Mouse (Mus musculus): ENCODE results near the gene Lce6a. TPM values are rescaled to one million over a fixed set of nuclear protein-coding genes. Genes with fewer than 3 reads are reported as not detected.

Gene Lce6a
- polyA plus RNA-seq (2014; fragmentation: Illumina TruSeq; extraction: RNeasy Lipid Tissue Mini Kit (QIAGEN cat#74804); ENCODE audit: insufficient read depth, low read depth, low replicate concordance): not detected

DNA sequence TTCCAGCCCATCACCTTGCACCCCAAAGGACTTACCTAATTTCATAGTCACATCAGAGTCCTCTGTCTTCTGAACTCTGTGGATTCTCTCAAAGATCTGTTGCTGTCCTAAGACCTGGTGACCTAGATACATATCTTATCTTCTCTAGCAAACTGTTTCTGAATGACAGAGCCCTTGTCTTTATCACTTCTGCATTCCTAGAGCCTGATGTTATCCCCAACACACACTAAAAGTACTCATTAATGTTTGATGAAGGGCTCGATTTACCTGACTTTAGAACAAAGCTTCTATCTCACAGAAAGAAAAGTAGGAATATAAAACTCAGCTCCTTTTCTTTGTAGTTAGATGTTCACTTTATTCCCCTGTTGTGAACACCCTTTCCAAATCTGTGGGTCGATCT, at the start of gene Lce6a:
Gene Lce6a, minus strand, starts transcription at position 101 of the 400 bp plus-strand sequence.

DNA sequence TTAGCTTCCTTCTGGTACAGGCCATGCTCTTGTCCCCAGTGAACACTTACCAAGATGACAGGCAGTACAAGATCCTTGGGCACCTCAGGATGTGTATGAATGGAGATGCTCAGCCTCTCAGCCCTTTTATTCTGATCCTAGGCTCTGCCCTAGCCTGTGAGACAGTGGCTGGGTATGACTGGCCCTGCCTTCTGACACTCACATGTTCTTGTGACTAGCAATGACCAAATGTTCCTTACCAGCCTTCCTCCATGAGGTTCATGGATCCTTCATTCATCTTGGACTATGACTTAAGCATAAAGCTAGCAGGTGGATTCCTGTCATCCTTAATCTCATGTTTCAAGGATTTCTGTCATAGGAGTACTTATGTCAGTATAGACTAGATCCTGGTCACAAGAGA, 48.8 kb upstream of the Lce6a start, which contains the start of gene Lce1a2:
Gene Lce1a2, minus strand, starts transcription at position 101 of the 400 bp plus-strand sequence.

DNA sequence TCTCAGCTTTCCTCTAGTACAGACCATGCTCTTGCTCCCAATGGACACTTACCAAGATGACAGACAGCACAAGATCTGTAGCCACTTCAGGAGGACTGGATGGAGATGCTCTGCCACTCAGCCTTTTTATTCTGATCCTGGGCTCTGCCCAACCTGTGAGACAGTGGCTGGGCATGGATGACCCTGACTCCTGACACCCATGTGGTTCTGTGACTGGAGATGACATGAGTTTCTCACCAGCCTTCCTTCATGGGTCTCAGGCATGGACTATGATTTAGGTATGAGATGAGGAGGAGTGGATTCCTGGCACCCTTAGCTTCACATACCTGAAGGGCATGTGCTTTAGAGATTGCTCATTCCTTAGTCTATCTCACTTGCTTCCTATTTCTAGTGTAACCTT, 35.4 kb upstream of the Lce6a start, which contains the start of gene Lce1b:
Gene Lce1b, minus strand, starts transcription at position 101 of the 400 bp plus-strand sequence.

DNA sequence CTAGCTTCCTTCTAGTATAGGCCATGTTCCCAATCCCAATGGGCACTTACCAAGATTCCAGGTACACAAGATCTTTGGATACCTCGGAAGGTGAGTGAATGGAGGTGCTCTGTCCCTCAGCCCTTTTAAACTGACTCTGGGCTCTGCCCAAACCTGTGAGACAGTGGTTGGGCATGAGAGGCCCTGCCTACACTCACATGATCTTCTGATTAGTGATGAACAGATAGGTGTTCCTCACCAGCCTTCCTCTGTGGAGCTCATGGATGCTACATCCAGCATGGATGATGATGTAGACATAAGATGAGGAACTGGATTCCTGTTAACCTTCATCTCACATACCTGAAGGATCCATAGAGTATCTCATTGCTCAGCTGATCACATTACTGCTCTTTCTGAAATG, 26.7 kb upstream of the Lce6a start, which contains the start of gene Lce1a1:
Gene Lce1a1, minus strand, starts transcription at position 101 of the 400 bp plus-strand sequence.

DNA sequence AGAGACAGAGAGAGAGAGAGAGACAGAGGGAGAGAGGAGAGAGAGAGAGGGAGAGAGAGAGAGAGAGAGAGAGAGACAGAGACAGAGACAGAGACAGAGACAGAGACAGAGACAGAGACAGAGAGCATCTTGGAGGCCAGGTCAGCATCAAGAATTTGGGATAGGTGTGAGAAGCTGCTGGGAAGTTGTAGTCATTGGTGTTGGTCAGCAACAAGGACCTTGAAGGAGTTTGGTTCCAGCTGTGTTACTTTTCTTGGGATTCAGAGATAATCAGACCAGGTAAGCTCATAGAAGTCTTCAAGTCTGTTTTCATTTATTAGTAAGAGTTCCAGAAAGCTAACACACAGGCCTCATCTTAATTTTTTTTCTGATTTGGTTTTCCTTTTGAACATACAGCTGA, 14.1 kb downstream of the Lce6a start, which contains the start of gene 2210017I01Rik:
Gene 2210017I01Rik, minus strand, starts transcription at position 101 of the 400 bp plus-strand sequence.

DNA sequence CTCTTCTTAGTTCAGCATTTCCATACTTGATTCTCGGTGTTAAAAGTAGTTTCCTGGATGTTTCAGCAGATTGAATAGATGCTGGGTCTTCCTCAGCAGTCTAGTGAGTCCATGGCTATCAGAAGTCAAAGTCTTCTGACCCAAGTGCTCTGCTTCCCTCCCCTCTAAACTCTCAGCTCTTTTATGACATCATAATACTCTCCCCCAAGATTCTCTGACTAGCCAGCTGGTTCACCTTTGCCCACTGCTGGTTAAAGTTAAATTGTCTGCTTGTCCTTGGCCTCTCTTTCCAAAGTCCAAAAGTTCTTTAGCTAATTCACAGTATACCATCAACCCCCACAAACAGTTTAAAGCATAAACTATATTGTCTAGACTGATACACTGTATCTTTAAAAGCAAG, 32.6 kb downstream of the Lce6a start, which contains the start of gene Smcp:
Gene Smcp, minus strand, starts transcription at position 140 of the 400 bp plus-strand sequence.

DNA sequence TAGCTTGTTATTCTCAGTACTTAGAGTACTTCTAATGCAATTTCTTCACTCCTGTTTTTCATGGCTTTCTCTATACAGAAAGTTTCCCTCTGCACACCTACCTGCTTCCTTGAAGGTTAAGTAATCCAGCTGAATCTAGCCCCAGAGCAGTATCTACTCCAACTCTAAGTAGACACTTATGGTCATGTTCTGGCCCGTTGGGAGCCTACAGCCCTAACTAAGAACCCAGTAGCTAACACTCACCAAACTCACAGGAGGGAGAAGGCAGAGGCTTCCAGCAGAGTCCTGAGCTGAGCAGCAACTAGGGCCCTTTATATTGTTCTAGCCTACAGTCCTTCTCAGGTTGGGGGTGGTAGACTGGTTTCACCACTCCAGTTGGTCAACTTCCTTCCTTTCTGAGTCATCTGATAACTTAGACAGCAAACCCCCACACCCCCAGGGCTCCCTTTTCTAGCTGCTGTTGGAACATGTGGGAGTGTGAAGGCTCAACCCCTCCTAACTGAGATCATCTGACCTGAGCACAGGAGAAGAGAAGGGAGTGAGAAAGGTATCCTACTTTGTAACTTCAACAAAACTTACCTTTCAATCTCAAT, 47.9 kb downstream of the Lce6a start, which contains the start of gene Ivl:
Gene Ivl, minus strand, starts transcription at position 287 of the 593 bp plus-strand sequence.

Other genes starting within 250 kb of the Lce6a start
- gene Sprr2h, start 236.0 kb downstream of the Lce6a start, polyA plus RNA-seq (2014; fragmentation: Illumina TruSeq; extraction: RNeasy Lipid Tissue Mini Kit (QIAGEN cat#74804); ENCODE audit: insufficient read depth, low read depth, low replicate concordance): not detected
- gene Sprr2i, start 213.7 kb downstream of the Lce6a start, polyA plus RNA-seq (2014; fragmentation: Illumina TruSeq; extraction: RNeasy Lipid Tissue Mini Kit (QIAGEN cat#74804); ENCODE audit: insufficient read depth, low read depth, low replicate concordance): not detected
- not detected for gene Sprr2j-ps, start 203.6 kb downstream of the Lce6a start, polyA plus RNA-seq (2014; fragmentation: Illumina TruSeq; extraction: RNeasy Lipid Tissue Mini Kit (QIAGEN cat#74804); ENCODE audit: insufficient read depth, low read depth, low replicate concordance)
- 3.0 TPM for gene Gm9774, start 192.2 kb downstream of the Lce6a start, polyA plus RNA-seq (2014; fragmentation: Illumina TruSeq; extraction: RNeasy Lipid Tissue Mini Kit (QIAGEN cat#74804); ENCODE audit: insufficient read depth, low read depth, low replicate concordance)
- gene Sprr2k, start 189.1 kb downstream of the Lce6a start, polyA plus RNA-seq (2014; fragmentation: Illumina TruSeq; extraction: RNeasy Lipid Tissue Mini Kit (QIAGEN cat#74804); ENCODE audit: insufficient read depth, low read depth, low replicate concordance): not detected
- gene Sprr1b, start 182.9 kb downstream of the Lce6a start, polyA plus RNA-seq (2014; fragmentation: Illumina TruSeq; extraction: RNeasy Lipid Tissue Mini Kit (QIAGEN cat#74804); ENCODE audit: insufficient read depth, low read depth, low replicate concordance): not detected
- not detected for gene Sprr3, start 162.9 kb downstream of the Lce6a start, polyA plus RNA-seq (2014; fragmentation: Illumina TruSeq; extraction: RNeasy Lipid Tissue Mini Kit (QIAGEN cat#74804); ENCODE audit: insufficient read depth, low read depth, low replicate concordance)
- gene Sprr1a, start 135.8 kb downstream of the Lce6a start, polyA plus RNA-seq (2014; fragmentation: Illumina TruSeq; extraction: RNeasy Lipid Tissue Mini Kit (QIAGEN cat#74804); ENCODE audit: insufficient read depth, low read depth, low replicate concordance): 3.2 TPM
- not detected for gene Sprr4, start 121.2 kb downstream of the Lce6a start, polyA plus RNA-seq (2014; fragmentation: Illumina TruSeq; extraction: RNeasy Lipid Tissue Mini Kit (QIAGEN cat#74804); ENCODE audit: insufficient read depth, low read depth, low replicate concordance)
- not detected for gene 2310046K23Rik, start 87.1 kb downstream of the Lce6a start, polyA plus RNA-seq (2014; fragmentation: Illumina TruSeq; extraction: RNeasy Lipid Tissue Mini Kit (QIAGEN cat#74804); ENCODE audit: insufficient read depth, low read depth, low replicate concordance)
- gene Ivl, start 47.9 kb downstream of the Lce6a start, polyA plus RNA-seq (2014; fragmentation: Illumina TruSeq; extraction: RNeasy Lipid Tissue Mini Kit (QIAGEN cat#74804); ENCODE audit: insufficient read depth, low read depth, low replicate concordance): 0.97 TPM
- gene Smcp, start 32.7 kb downstream of the Lce6a start, polyA plus RNA-seq (2014; fragmentation: Illumina TruSeq; extraction: RNeasy Lipid Tissue Mini Kit (QIAGEN cat#74804); ENCODE audit: insufficient read depth, low read depth, low replicate concordance): not detected
- gene 2210017I01Rik, start 14.2 kb downstream of the Lce6a start, polyA plus RNA-seq (2014; fragmentation: Illumina TruSeq; extraction: RNeasy Lipid Tissue Mini Kit (QIAGEN cat#74804); ENCODE audit: insufficient read depth, low read depth, low replicate concordance): not detected
- gene Lce1a1, start 26.6 kb upstream of the Lce6a start, polyA plus RNA-seq (2014; fragmentation: Illumina TruSeq; extraction: RNeasy Lipid Tissue Mini Kit (QIAGEN cat#74804); ENCODE audit: insufficient read depth, low read depth, low replicate concordance): not detected
- not detected for gene Lce1b, start 35.3 kb upstream of the Lce6a start, polyA plus RNA-seq (2014; fragmentation: Illumina TruSeq; extraction: RNeasy Lipid Tissue Mini Kit (QIAGEN cat#74804); ENCODE audit: insufficient read depth, low read depth, low replicate concordance)
- gene Lce1a2, start 48.7 kb upstream of the Lce6a start, polyA plus RNA-seq (2014; fragmentation: Illumina TruSeq; extraction: RNeasy Lipid Tissue Mini Kit (QIAGEN cat#74804); ENCODE audit: insufficient read depth, low read depth, low replicate concordance): not detected
- not detected for gene Lce1c, start 57.6 kb upstream of the Lce6a start, polyA plus RNA-seq (2014; fragmentation: Illumina TruSeq; extraction: RNeasy Lipid Tissue Mini Kit (QIAGEN cat#74804); ENCODE audit: insufficient read depth, low read depth, low replicate concordance)
- not detected for gene Lce1d, start 65.5 kb upstream of the Lce6a start, polyA plus RNA-seq (2014; fragmentation: Illumina TruSeq; extraction: RNeasy Lipid Tissue Mini Kit (QIAGEN cat#74804); ENCODE audit: insufficient read depth, low read depth, low replicate concordance)
- not detected for gene Lce1e, start 87.4 kb upstream of the Lce6a start, polyA plus RNA-seq (2014; fragmentation: Illumina TruSeq; extraction: RNeasy Lipid Tissue Mini Kit (QIAGEN cat#74804); ENCODE audit: insufficient read depth, low read depth, low replicate concordance)
- gene Lce1f, start 98.7 kb upstream of the Lce6a start, polyA plus RNA-seq (2014; fragmentation: Illumina TruSeq; extraction: RNeasy Lipid Tissue Mini Kit (QIAGEN cat#74804); ENCODE audit: insufficient read depth, low read depth, low replicate concordance): not detected
- not detected for gene Gm38119, start 117.4 kb upstream of the Lce6a start, polyA plus RNA-seq (2014; fragmentation: Illumina TruSeq; extraction: RNeasy Lipid Tissue Mini Kit (QIAGEN cat#74804); ENCODE audit: insufficient read depth, low read depth, low replicate concordance)
- not detected for gene Lce1g, start 130.7 kb upstream of the Lce6a start, polyA plus RNA-seq (2014; fragmentation: Illumina TruSeq; extraction: RNeasy Lipid Tissue Mini Kit (QIAGEN cat#74804); ENCODE audit: insufficient read depth, low read depth, low replicate concordance)
- not detected for gene Lce1h, start 143.4 kb upstream of the Lce6a start, polyA plus RNA-seq (2014; fragmentation: Illumina TruSeq; extraction: RNeasy Lipid Tissue Mini Kit (QIAGEN cat#74804); ENCODE audit: insufficient read depth, low read depth, low replicate concordance)
- gene Lce1i, start 157.2 kb upstream of the Lce6a start, polyA plus RNA-seq (2014; fragmentation: Illumina TruSeq; extraction: RNeasy Lipid Tissue Mini Kit (QIAGEN cat#74804); ENCODE audit: insufficient read depth, low read depth, low replicate concordance): not detected
- not detected for gene Lce1j, start 168.9 kb upstream of the Lce6a start, polyA plus RNA-seq (2014; fragmentation: Illumina TruSeq; extraction: RNeasy Lipid Tissue Mini Kit (QIAGEN cat#74804); ENCODE audit: insufficient read depth, low read depth, low replicate concordance)
- gene Lce1k, start 186.2 kb upstream of the Lce6a start, polyA plus RNA-seq (2014; fragmentation: Illumina TruSeq; extraction: RNeasy Lipid Tissue Mini Kit (QIAGEN cat#74804); ENCODE audit: insufficient read depth, low read depth, low replicate concordance): not detected
- gene Kprp, start 205.6 kb upstream of the Lce6a start, polyA plus RNA-seq (2014; fragmentation: Illumina TruSeq; extraction: RNeasy Lipid Tissue Mini Kit (QIAGEN cat#74804); ENCODE audit: insufficient read depth, low read depth, low replicate concordance): not detected
- gene Lce1l, start 229.6 kb upstream of the Lce6a start, polyA plus RNA-seq (2014; fragmentation: Illumina TruSeq; extraction: RNeasy Lipid Tissue Mini Kit (QIAGEN cat#74804); ENCODE audit: insufficient read depth, low read depth, low replicate concordance): not detected
- gene 2310050C09Rik, start 248.6 kb upstream of the Lce6a start, polyA plus RNA-seq (2014; fragmentation: Illumina TruSeq; extraction: RNeasy Lipid Tissue Mini Kit (QIAGEN cat#74804); ENCODE audit: insufficient read depth, low read depth, low replicate concordance): not detected